Mouse (Mus musculus): ENCODE measurements around the gene Phf24.

- TF ChIP-seq CTCF (IDR thresholded peaks at IDR 0.05; ENCODE audit: low read depth, low read length) (no peak), POLR2A (IDR thresholded peaks at IDR 0.05; ENCODE audit: insufficient read depth, low read length) (no peak), EP300 (IDR thresholded peaks at IDR 0.05; ENCODE audit: insufficient read depth, low read depth, low read length) (no peak)
Observed at GRCm38 (mm10) chr4:42957979-42958378, 41.5 kb downstream of the Phf24 start.

All from ES-Bruce4 (cell line).